Mouse (Mus musculus) right cerebral cortex, postnatal 10 days (tissue): ENCODE results near the gene Ptprn2.
"Not testable (repeated sequence)": the region's sequence is repeated elsewhere in the genome, so short reads cannot be mapped to it uniquely, and the experiment has no call there.

Experiments
- DNase-seq, 2 experiments: peaks; one replicate each; pipeline ENCODE4 v3.0.0; 2021; ENCODE audit warnings: low spot score in 2 of 2

Gene Ptprn2

DNA sequence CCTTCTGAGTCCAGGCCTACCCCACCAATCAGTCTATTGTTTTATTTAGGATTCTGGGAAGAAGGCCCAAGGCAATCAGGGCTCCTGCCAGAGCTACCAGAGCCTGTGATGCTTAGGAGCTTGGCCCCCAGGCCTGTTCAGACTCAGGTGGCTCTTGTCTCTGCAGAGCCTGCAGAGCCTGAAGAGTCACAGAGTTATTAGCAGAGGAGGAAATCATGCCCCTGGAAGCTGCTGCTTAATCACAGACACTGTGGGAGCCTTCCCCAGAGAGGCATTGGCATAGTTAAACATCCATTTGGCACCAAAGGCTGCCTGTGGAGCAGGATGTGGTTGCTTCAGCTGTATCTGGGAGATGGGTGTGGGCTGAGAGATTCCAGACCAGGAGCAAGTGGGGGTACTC, 30.3 kb downstream of the Ptprn2 start:
- DNase-seq = peak in 1 of 2 experiments; percentile 37

DNA sequence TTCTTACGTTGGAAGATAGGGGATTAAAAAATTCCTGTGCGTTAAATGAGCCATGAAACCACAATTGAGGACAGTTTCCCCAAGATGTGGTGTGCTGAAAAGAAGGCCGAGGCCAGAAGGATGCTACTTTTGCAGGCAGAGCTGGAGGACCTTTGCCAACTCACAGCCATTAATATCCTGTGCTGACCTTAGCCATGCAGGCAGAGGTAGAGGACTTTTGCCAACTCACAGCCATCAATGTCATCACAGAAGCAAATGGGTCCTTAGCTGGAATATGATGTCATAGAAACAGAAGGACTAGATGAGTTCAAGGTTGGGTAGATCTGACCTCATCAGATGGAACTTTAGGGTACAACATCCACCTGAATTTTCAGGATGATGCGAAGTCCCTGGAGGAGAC, 43.3 kb downstream of the Ptprn2 start:
- no peak for DNase-seq

GRCm38 (mm10) chr12:116533281-116533680, 47.8 kb downstream of the Ptprn2 start:
- DNase-seq = no peak

DNA sequence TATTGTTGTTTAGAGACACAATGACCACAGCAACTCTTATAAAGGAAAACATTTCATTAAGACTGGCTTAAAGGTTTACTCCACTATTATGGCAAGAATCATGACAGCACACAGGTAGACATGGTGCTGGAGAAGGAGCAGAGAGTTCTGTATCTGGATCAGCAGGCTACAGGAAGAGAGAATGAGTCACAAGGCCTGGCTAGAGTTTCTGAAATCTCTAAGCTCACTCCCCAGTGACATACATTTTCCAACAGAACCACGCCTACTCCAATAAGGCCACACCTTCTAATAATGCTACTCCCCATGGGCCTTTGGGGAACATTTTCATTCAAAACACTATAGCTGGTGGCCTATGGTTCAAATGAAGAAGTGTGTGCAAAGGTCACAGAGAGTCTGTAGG, 53.8 kb downstream of the Ptprn2 start:
- no peak for DNase-seq

DNA sequence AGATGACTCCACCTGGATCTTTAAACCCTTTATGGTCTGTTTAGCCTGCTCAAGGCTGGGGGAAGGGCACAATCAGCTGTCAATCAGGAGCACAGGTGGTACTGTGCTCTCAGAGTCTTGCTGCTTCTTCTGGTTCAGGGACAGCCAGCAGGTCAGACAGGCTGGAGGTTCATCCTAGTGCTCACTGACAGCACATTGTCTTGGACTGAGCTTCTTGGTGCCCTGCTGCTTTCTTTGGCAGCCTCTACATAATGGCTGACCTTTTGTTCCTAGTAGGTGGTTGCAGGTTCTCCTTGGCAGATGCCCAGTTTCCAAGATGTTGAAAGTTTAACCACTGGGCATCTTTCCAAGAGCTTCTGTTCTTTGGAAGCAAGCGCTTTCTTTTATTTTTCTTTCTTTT, 55.1 kb downstream of the Ptprn2 start:
- DNase-seq = no peak

GRCm38 (mm10) chr12:116550031-116550430, 64.5 kb downstream of the Ptprn2 start:
- DNase-seq = peak; percentile 74 to 80

- DNase-seq = no peak
Observed at GRCm38 (mm10) chr12:116551516-116551915, 66.0 kb downstream of the Ptprn2 start.

GRCm38 (mm10) chr12:116552306-116552705, 66.8 kb downstream of the Ptprn2 start:
- DNase-seq = no peak

DNA sequence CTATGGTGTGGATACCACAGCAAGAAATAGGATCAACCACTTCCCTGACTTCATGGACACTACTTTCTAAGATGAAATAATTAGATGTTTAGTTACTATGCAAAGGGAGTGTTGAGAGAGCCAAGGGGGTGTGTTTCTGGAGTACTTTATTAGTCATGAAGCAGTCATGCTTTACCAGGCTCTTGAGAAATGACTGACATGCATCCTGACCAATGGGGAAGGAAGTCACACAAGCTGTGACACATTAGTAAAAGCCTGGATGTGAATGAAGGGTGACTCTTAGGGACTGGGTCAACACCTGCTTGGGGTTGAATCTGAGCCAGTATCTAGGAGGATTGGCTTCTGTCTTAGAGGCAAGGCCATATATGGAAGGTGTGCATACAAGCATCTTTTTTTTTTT, 67.8 kb downstream of the Ptprn2 start:
- DNase-seq = no peak

GRCm38 (mm10) chr12:116555964-116556363, 70.4 kb downstream of the Ptprn2 start:
- no peak for DNase-seq

- DNase-seq = peak in 1 of 2 experiments; percentile 37
Observed at GRCm38 (mm10) chr12:116564441-116564840, 78.9 kb downstream of the Ptprn2 start.

DNA sequence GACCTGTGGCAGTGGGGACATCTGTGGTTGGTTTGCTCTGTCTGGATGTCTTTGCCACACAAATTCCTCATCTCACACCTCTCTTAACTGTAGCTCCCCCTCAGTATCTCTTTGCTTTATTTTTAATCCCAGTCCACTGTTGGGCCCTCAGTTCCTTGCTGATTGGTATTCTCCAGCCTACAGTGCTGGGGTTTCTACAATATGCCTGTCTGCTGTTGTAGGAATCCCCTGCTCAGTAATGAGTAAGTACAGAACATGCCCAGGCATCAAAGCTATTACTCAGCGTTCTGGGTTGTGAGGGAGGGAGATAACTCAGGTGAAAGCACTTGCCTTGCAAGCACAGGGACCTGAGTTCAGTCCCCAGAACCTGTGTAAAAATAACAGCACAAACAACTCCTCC, 81.2 kb downstream of the Ptprn2 start:
- no peak for DNase-seq

- no peak for DNase-seq
Observed at GRCm38 (mm10) chr12:116567170-116567569, 81.7 kb downstream of the Ptprn2 start.

DNA sequence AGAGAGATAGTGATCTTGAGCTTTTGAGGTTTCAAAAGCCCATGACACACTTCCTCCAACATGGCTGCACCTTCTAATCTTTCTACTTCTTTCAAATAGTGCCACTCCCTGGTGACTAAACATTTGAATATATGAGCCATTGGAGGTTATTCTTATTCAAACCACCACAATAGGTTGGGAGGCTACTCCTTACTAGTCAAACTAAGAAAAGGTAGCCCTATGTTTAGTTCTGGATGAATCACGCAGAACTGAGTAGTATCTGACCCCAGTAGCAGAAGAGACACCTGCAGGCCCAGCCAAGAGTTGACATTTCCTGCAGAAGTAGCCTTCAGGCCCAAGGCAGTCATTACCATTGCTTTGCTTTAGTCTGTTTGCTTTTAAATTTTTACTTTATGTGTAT, 84.0 kb downstream of the Ptprn2 start:
- no peak for DNase-seq

DNA sequence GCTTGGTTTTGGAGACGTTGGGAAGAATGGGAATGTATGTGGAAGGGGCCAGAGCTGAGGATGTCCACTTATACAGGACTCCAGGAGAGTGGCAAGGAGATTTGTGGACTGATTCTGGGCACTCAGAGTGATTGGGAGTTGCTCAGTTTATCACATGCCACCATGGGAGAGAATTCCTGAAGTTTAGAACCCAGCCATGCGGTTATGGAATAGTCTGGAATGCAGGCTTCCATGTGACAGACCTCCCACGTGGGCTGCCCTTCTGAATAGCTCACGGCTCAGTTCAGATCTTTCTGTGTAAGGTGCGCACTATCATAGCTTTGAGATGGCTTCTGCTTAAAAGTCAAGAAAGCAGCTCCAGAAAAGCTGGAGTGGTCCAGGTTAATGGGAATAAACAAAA, 88.6 kb downstream of the Ptprn2 start:
- DNase-seq = no peak

DNA sequence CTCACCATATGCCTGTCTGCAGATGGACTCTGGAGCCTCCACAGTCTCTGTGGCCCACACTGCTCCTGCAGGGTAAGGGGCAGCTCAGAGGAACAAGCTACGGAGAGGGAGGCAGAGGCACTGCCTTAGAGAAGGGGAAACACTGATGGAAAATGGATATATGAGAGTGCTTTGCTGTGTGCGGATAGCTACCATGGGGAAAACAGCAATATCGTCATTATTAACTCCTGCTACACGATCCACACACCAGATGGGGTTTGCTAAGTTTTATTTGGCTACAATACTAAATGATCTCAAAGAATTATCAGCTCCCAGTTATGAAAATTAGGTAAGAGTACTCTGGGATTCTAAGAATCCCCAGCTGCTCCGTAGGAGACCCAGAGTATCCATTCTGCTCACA, 89.2 kb downstream of the Ptprn2 start:
- no peak for DNase-seq

- not testable (repeated sequence) for DNase-seq
Observed at GRCm38 (mm10) chr12:116577917-116578316, 92.4 kb downstream of the Ptprn2 start.

DNA sequence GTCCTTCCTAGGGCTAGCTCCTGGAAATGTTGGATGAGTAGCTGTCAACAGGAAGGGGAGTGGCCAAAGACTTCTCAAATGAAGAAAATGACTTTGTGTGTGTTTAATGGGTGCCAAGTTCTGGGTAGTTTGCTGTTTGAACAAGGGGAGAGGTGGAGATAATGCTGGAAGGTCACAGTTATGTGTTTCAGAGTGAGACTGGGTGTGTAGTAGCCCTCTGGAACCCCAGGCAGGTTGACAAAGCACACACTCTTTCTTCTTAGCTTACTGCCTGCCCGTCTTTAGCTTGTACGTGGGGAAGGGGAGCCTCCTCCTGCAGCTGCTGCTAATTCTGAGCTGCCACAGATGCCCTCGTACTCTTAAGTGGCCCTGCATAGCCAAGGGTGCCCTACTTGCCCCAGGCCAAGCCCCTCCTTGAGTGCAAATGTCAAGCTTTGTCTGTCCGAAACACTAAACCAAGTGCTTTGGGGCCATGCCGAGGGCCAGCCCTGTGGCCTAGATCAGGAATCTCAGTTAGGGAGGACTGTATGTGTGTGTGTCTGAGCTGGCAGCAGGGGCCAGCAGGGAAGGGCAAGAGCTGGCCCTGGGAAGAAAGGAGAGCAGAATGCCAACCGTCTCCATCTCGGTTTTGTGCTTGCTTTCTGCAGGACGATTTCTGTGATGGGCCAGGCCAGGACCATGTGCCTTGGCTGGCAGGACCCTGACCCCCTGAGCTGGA, 95.5 kb downstream of the Ptprn2 start:
- DNase-seq = no peak

DNA sequence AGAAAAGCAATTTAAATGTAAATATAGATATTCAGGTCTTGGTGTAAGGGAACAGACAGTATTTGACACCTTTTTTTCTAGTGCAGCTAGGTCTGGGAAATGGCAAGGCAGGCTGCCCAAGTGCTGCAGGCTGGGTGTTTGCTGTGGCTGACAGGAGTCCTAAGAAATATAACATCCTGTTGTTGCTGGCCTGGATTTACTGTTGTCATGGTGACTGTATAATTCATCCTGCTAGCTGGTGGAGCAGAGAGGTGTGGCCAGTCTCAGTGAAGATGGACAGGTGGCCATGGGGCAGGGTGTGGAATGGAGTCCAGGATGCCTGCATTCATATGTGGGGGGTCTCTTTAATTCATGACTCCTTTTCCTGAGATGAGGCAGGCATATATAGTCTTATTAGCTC, 96.3 kb downstream of the Ptprn2 start:
- peak; percentile 62 to 80 for DNase-seq

- no peak for DNase-seq
Observed at GRCm38 (mm10) chr12:116582829-116583228, 97.3 kb downstream of the Ptprn2 start.

- peak; percentile 53 to 62 for DNase-seq
Observed at GRCm38 (mm10) chr12:116585001-116585400, 99.5 kb downstream of the Ptprn2 start.

DNA sequence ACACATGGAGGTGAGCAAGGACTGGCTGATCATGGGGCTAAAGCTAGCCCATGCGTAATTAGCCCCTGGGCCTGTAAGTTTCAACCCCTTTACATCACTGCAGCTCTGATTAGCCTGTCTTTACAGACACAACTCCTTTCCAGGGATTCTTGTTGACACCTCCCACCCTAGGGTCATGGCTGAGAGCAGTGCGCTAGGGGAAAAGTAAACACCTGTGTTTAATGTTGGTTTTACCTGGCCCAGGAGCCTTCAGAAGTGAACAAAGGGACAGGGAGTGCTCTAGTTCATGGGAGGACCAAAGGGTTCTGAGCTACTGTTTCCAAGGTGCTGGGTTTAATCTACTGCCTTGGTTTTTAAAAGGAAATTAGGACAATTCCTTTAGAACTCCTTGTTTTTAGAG, 100.6 kb downstream of the Ptprn2 start:
- no peak for DNase-seq

- no peak for DNase-seq
Observed at GRCm38 (mm10) chr12:116587548-116587947, 102.0 kb downstream of the Ptprn2 start.

- no peak for DNase-seq
Observed at GRCm38 (mm10) chr12:116590076-116590475, 104.6 kb downstream of the Ptprn2 start.
